Mouse (Mus musculus) adrenal gland, adult 2 months (tissue): Measurements from ENCODE around the gene Cela1. TPM values are rescaled to one million over a fixed set of nuclear protein-coding genes. Genes with fewer than 3 reads are reported as not detected.

Source experiments
- DNase-seq: peaks from one replicate; pipeline ENCODE4 v3.0.0; 2021
- long read RNA-seq: library from polyadenylated mRNA; stranded (forward); transcript quantifications from one replicate; pipeline ENCODE4 v2.0.0, GENCODE M21; 2021
- polyA plus RNA-seq: library from polyadenylated mRNA; depleted of rRNA; stranded (reverse); fragments of >200 nt; gene quantifications from 2 replicates; pipeline ENCODE4 v1.2.3, GENCODE M21; 2012; rRNA removed
- total RNA-seq, 2 experiments: library from RNA; stranded (reverse); gene quantifications; 2 replicates each; pipeline ENCODE4 v1.2.3; 2021

Cela1 gene
- total RNA-seq (10 to 100 TPM; 54.0 to 86.4 TPM), polyA plus RNA-seq (83.5 and 83.8 TPM in 2 replicates)
- long read RNA-seq, transcript Cela1-201 (8 exons, 1,108 nt): major isoform, 16 of 71 reads
- long read RNA-seq, partial matches to known transcripts: 53 of 71 reads
- long read RNA-seq, other reads (novel, unspliced or antisense): 2 of 71 reads

DNA sequence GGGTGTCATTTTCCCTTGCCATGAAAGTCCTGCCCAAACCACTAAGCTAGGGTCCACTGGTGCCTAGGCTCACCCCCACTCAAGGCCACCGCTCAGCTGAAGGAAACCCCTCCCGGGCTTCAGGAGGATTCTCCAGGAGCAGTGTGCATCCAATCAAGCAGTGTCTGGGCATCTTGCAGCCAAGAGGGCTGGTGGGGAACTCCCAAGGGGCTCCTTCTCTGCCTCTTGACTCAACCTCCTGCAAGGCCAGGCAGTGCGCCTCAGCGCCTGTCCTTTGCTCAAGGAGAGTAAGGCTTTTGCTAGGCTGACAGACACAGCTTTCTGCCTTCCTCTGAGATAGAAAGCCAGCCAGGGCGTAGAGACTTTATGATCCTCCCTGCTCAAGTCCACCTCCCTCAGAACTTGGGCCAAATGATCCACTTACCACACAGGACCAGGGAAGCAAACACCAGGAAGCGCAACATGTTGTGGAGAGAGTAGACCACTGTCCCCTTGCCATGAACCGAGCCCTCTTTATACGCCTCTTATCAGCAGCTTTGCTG lies at the start of gene Cela1:
Gene Cela1 (minus strand): TSS at position 492 of the 542 bp plus-strand sequence.
- peak; percentile 64 for DNase-seq

DNA sequence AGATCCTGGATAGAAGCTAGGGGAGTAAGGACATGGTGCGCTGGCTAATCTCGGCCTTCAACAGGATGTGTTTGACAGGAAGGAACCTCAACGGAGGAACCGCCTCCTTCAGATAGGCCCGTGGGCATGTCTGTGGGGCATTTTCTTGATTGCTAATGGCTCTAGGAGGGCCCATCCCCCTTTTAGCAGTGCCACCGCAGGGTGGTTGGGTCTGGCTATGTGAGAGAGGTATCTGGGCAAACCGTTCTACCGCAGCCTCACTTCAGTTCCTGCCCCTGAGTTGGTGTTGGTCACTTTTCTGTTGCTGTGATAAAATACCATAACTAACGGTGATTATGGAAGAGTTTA lies 48.2 kb upstream of the Cela1 start:
- DNase-seq: no peak

DNA sequence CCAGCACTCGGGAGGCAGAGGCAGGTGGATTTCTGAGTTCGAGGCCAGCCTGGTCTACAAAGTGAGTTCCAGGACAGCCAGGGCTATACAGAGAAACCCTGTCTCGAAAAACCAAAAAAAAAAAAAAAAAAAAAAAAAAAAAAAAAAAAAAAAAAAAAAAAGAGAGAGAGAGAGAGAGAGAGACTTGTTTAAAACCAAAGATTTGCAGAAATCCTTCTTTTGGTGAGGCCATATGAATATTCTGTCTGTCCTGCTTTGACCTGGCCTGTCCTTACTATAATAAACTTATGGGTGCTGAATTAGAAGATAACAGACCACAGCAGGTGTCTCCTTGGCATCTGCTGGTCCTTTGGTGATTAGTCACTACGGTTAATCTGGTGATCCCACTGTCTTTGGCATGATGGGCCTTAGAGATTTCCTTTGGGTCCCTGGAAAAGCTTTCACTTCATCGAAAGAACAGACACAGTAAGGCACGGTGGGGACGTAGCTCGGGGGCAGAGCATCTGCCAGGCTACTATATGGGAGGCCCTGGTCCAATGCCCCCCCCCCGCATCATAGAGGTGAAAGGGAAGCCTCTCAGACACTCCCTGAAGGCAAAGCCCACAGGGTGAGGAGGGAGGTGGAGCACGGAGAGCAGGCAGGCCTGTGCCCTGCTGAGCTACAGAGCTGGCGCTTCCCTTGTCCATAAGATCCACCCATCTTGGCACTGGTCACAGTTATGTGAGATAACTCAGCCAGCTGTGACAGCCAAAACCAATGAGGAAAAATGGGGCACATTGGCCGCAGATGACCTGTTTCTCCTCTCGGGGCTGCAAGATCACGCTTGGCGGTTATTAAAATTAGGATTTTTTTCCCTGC lies 47.6 kb upstream of the Cela1 start:
- peak; percentile 29 for DNase-seq

DNA sequence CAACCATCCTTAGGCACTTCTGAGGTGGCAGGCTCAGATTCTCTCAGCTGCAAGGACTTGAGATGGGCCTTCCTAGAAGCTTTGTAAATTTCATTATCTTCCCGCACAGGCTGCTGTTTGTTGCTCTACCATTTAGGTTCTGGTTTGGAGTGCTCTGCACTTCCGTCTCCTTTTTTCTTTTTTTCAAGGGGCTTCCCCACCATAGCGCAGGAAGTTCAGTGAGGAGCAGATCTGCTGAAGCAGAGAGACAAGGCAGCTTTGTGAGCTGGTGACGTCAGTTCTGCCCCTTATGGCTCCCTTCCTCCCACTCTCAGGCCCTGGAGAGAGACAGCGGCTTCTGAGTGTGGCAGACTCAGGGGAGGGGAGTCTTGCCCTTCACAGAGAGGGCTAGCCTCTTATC lies 44.9 kb upstream of the Cela1 start:
- no peak for DNase-seq

DNA sequence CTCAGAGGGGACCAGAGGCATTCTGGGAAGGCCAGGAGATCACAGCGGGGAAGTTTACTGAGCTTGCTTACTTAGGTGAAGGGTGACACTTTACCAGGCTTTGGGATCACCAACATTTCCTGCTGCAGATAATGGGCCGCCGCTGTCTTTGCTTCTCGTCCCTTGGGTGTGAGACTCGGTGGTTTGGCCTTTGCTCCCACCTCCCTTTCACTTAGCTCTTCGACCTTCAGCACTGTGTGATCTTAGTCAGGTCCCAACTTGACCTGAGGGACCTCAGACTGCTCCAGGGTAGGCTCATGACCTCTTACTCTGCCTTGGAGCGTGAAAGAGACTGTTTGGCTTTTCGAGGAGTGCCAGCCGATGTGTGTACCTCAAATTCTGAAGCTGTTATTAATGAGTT lies 43.4 kb upstream of the Cela1 start:
- no peak for DNase-seq

DNA sequence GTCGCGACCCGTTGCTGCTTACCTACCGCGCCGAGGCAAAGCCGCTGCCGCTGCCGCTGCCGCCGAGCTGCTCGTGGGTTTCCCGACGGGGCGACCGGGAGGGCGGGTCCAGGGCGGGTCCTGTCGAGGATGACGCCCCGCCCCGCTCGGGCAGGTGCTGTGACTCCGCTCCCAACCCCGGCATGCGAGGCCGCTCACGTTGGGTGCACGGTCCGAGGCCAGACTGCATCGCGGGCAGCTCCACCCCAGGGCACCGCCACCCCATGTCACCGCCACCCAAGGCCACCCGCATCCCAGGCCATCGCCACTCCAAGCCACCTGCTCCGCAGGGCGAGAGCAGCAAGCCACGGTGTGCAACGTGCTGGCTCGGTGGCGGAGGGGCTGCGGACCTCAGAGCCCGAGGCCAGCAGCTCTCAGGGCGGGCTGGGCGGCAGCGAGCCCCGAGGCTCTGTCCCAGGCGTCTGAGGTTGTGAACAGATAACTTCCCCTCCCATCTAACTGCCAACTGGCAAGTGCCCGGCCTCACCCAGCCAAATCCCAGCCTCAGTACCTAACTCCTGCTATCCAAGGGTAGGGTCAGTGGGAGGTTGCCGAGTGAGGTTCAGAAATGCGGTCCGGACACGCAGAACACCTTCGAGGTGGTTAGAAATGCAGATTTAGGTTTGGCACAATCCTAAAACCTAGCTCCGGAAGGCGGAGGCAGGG lies 41.7 kb upstream of the Cela1 start, which contains the start of gene Galnt6:
Gene Galnt6 (minus strand): TSS at position 96 of the 705 bp plus-strand sequence.
- DNase-seq: peak; percentile 28

DNA sequence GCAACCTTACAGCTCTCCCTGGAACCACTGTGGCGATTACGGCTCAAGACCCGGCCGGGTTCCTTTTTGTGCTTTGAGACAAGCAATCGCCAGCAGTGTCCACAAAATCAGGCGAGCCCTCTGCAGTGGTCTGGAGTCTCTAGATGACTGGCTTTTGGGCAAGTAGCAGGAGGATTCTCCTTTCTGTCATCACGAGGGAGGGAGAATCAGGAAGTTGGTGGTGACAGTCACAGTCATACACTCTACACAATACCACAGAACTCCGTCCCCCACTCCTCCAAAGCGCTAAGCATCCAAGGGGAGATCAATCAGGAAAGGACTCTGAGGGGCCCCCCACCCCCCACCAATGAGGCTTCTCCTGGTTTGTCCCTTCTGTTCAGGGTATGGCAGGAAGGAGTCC lies 40.9 kb upstream of the Cela1 start:
- no peak for DNase-seq

DNA sequence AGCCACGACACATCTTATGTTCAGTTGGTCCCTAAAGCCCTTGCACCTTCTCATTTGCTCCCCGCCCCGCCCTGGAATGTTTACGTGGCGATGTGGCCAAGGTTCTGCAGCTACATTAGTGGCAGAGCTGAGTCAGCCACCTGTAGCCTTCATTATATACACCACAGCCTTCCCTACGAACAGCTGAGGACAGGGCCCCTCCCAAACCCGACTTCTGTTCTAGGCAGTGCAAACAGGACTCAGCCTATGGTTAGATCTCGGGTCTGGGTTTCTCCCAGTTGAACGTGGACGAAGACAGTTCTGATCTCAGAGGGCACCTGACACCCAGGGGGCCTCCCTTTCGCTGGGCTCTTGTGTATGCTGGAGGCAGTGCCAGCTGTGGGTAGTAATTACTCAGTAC lies 40.1 kb upstream of the Cela1 start:
- no peak for DNase-seq

DNA sequence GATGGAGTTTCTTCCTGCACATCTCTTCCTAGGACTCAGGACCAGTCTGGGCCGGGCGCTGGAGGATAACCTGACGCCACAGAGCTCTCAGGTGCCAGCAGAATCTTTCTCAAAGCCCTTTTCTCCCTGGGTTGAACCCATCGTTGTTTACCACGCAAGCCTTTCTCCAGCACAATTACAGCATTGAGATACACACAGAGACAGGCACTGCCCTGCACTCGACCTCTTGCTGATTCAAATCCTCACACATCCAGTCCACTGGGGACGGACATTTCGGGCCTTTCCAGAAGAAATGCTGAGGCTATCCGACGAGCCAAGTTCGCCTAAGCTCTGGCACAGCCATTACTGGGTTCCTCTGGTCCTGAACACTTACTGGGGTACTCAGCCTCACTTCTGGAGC lies 39.0 kb upstream of the Cela1 start:
- no peak for DNase-seq

DNA sequence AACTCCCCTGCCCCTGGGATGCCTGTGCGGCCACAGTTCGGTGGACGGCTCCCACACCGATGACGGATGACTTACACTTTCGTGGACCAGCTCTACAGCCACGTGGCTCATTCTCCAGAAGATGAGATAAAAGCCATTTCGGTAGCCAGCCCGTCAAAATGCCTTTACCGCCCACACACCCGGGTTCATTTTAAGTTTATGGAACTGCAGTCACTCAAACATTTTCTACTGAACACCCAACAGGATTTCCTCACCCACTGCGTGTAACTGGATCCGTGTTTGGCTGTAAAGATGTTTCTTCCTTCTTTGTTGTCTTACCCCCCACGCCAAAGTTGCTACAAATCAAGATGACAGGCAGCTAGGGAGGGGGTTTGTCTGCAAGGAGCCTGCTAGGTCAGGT lies 35.8 kb upstream of the Cela1 start:
- DNase-seq: no peak

DNA sequence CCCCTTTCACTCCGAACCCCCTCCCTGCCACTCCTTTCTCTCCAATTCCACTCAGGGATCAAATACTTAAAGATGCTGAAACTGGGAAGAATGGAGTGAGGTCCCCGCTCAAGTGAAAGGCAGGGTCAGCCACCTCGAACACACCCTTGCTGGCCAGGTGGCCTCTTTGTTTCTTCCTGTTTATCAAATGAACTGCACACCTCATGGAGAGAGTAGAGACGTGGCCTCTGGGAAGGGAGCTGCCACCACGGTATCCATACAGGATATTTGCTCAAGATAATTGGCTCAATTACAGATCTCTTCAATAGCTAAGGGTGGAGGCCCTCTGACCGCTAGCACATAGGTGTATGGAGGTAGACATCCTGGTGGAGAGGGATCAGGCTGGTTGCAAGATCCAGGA lies 34.8 kb upstream of the Cela1 start:
- DNase-seq: no peak

DNA sequence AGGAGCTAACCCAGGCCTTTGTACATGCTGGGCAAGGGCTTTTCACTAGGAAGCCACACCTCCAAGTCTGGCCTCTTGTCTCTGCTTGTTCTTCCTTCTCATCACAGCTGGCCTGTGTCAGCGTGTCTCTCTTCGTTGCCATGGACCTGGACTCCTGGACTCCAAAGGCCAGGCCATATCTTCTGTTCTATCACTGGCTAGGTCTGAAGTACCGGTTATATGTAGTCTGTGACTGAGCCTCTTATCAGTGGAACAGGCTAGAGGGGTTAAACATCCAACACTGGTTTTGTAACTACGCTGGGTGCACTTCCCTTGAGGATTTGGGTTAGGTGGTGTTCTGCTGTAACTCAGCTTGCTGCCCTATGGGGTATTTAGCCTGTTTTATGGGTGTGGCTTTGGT lies 34.3 kb upstream of the Cela1 start:
- DNase-seq: no peak

DNA sequence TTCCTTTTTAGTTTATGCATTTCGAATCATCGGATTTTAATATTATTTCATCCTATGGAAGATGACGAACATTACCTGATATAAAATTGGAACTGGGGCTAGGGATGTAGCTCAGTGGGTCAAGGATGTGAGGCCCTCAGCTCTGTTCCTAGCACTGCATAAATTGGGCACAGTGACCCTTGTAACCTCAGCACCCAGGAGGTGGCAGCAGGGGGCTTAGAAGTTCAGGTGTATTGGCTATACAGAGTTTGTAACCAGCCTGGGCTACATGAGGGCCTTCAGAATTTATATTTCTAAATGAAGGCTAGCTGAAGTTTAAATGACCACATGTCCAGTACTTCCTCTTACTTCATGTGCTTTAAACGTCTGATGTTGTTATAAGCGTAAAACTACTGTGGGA lies 33.7 kb upstream of the Cela1 start:
- DNase-seq: no peak

DNA sequence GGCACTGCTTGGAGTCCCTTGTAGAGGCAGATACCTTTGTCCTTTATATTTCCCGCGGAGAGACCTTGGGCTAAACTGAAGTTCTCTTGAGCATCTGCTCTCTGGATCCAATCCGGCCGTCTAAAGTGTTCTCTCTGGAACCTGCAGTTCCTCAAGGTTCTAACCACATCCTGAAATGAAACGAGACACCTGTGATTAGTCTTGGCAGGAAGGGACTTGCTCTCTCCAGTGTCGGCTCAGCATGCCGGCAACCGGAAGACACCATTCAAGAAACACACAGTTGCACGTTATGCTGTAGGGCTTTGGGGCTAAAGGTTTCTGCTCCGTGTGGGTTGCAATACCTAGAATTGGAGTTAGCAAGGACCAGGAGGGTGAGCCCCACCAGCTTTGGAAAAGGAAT lies 32.3 kb upstream of the Cela1 start:
- DNase-seq: no peak

DNA sequence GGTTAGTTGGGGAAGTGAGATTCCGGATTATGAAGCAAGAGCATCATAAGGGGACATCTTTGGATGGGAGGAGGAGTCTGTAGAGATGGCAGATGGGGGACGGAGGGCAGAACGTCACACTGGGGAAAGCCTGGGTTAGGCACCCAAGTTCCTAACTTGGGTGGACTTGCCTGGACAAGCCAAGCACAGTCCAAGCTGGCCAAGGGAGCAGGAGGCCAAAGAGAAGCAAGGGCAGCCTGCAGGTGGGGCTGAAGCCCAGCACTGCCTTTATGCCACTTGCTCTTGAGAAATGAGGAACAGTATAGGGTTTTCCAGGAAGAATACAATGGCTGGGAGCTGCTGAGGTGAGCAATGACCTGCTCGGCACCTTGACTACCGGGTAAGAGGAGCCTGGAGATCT lies 31.5 kb upstream of the Cela1 start:
- DNase-seq: no peak

DNA sequence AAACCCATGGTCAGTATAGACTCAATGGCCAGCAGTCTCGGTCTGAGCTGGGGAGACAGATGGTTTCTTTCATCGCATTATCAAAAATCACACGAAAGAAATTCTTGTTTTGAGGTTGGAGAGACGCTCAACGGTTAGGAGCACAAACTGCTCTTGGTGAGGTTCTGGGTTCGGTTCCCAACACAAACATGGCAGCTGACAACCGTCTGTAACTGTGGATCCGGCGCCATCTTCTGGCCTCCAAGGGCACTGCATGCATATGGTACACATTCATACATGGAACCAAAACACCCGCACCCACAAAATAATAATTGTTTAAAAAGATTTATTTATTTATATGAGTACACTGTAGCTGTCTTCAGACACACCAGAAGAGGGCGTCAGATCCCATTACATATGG lies 30.9 kb upstream of the Cela1 start:
- DNase-seq: no peak

DNA sequence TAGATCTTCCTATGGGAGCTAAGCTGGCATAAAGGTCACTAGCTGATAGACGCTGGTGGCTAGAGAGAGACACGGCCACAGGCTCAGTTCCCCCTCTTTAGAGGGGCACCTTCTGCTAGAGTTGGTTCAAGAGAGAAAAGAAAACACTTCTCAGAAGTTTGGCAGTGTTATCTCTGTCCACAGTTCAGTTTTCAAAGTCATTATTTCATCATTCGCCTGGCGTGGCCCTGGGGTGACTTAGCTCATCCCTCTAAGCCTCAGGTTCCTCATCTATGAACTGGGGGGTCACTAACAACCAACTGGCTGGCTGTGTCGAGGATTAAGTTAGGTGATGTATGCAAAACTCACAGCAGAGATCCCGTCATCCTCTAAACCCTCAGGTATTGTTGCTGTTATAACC lies 30.2 kb upstream of the Cela1 start:
- DNase-seq: no peak

DNA sequence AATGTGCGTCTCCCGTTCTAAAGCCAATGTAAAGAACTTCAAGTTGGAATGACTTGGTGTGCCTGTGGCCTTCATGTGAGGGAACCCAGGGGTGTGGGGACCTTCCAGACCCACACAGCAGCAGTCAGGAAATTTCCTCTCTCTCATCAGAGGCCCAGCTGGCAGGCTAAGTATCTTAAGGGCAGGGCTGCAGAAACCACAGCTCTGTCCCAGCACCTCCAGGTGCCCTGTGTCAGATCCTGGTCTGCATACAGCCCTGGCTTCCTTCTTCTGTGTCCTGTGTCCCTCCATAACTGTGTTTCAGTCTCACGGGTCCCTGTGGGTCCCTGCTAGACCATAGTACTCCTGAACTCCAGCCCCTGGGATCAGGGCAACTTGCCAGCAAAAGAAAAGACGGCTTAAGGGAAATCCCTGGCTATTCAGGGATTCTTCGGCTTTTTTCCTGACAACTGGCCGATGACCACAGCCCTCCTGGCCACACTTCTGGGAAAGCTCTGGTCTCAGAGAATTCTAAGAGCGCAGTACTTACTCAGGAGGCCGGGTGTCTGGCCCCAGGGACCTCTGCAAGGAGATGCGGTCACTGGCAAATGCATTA lies 27.8 kb upstream of the Cela1 start:
- no peak for DNase-seq

DNA sequence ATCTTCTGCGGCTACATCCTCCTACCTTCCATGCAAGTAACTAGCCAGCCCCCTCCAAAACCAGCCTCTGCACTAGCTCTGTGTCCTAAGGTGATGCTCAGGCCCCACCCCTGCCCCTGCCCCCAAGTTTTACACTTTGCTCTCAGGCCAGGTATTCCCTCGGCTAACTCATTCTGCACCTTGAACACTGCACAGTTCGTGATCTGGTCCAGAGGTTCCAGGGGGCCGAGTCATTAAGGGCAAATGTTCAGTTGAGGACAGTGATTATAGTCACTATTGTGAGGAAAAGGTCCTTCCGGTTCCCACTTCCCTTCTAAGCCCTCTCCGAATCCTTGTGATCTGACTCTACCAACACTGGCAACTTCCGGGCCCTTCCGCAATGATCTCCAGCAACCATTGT lies 26.7 kb upstream of the Cela1 start:
- no peak for DNase-seq

DNA sequence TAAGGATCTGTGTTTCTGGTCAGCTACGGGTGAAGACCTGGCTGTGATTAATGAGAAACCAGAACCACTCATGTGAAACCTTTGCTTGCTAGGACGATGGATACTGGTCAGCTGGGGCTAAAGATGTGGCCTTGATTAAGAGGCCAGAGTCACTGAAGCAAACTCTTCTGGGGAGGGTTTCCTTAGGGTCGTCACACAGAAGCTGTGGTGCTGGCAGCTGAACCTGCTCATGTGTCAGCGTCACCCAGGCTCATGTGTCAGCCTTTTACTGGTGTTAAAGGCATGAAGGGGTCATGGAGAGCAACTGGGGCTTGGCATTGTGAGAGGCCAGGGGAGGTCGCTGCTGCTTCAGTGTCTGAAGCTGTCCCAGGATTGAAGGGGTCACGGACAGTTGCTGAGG lies 23.1 kb upstream of the Cela1 start:
- DNase-seq: no peak

DNA sequence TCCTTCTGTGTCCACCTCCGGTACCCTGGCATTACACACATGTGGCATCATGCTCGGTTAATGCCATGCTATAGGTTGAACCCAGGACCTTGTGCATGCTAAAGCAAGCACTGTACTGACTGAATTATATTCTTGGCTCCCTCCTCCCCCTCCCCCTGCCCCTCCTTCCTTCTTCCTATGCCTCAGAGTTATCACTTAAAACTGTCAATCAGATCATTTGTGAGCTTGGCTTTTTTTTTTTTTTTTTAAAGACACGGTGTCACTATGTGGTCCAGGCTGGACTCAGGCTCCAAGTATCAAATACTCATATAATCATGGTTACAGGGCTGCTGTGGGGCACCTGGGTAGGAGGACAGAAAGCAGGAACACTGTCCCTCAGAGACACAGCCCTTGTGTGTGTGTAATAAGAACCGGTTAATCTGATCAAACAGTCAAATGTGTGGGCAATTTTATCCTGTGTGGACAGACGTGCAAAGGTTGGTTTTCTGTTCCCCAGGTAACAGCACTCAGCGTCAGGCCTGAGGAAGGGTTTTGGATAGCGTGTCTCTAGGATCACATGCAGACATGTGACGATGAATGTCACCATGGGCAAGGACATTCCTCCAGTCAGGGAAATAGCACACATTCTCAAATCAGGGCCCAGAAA lies 20.8 kb upstream of the Cela1 start:
- DNase-seq: no peak

DNA sequence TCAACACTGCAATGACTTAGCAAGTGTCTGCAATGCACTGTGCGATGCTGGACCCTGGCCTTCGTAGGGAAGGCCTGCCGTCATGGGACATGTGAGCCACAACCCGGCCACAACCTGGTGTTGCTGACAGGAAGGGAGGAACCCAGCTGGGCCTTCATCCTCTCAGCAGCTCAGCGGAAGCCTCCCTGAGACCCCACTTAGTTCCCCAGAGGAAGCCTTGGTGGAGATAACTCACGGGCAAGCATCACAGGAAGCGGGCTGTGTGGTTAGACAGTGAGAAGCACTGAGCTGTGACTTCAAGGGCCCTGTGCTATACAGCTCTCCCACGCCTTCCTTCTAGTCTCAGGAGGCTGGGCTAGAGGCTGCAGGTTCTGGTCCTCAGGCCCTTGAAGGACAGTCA lies 18.5 kb upstream of the Cela1 start:
- no peak for DNase-seq
